Mouse (Mus musculus) lung, adult 2 months (tissue): ENCODE measurements at regions not wholly inside any gene's neighbourhood (a gene's known extent, or its start where the extent isn't known, plus 50 kb on each side); places are given as distances from the start of the nearest gene placed in this dataset.

Experiments used
- CTCF ChIP-seq: fragments of 200-500 bp; IDR thresholded peaks from 2 replicates; pipeline ENCODE4 v1.5.1; 2011; ENCODE audit warnings: mild to moderate bottlenecking, low read length, control low read depth; ENCODE audit not compliant: insufficient read depth
- POLR2A ChIP-seq: fragments of 200-500 bp; IDR thresholded peaks from 2 replicates; pipeline ENCODE4 v1.6.1; 2011; ENCODE audit warnings: low read depth, mild to moderate bottlenecking, control low read depth, low read length, borderline replicate concordance; ENCODE audit errors: extremely low read depth

DNA sequence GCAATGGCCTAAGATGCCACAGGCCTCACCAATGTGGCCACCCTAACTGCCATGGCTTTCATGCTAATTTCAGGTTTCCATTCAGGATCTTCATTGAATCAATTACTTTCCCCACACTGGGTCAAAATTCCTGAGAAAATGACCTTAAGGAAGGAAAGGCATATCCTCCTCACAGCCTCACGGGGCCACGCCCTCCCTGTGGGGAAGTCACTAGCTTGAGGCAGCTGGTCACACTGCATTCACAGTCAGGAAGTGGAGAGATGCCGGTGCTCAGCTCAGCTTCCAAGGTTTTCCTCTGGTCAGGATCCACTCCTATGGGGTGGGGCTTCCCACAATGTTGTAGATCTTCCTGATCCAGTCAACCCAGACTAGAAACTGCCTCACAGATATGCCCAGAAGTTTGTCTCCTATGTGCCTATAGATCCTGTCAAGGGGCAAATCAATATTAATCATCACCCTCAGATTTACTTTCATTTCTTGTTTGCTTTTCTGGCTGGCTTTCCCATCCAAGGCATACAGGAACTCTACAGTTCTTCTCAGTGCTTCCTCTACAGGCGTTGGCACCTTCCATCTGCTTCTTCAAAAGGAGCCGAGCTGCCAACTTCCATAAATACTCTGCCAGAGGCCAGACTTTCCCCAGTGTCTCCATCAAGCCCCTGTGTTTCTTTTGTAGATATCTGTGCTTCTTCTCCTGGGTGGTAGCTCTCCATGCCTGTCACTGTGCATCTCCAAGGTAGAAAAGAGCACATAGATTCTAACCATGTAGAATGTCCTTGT is 273.2 kb upstream of the Thsd7b start:
- TF ChIP-seq POLR2A (no peak), CTCF (no peak)
